Mouse (Mus musculus) CH12.LX (cell line): ENCODE results near the gene Nkapd1. TPM values are rescaled to one million over a fixed set of nuclear protein-coding genes. Genes with fewer than 3 reads are reported as not detected.

Experiments used
- DNase-seq: peaks from one replicate; pipeline ENCODE4 v3.0.0-alpha.2; 2013; ENCODE audit errors: extremely low read depth
- H3K27ac ChIP-seq: 2 replicates; pipeline ENCODE4 v1.5.1; 2012; ENCODE audit warnings: low read depth, mild to moderate bottlenecking, control low read depth, moderate library complexity; ENCODE audit not compliant: insufficient read depth
- H3K27me3 ChIP-seq: replicated peaks from 2 replicates; pipeline ENCODE3; 2012; ENCODE audit warnings: inconsistent platforms
- H3K36me3 ChIP-seq, 2 experiments: replicated peaks in 1 of 2; 2 replicates each; pipeline versions ENCODE3 to v1.6.1; 2012; ENCODE audit warnings: inconsistent platforms in 1 of 2, low read length in 1 of 2, mild to moderate bottlenecking in 1 of 2, mixed read lengths in 1 of 2, moderate library complexity in 1 of 2; ENCODE audit not compliant: control insufficient read depth in 1 of 2, insufficient read depth in 1 of 2
- H3K4me1 ChIP-seq, 2 experiments: 2 replicates each; pipeline ENCODE4 v1.6.1; 2012; ENCODE audit warnings: inconsistent platforms in 1 of 2, moderate library complexity in 1 of 2; ENCODE audit not compliant: insufficient read depth in 2 of 2, control insufficient read depth in 1 of 2
- H3K4me2 ChIP-seq: 2 replicates; pipeline ENCODE4 v1.6.1; 2012; ENCODE audit warnings: low read depth, mild to moderate bottlenecking, control low read depth; ENCODE audit not compliant: poor library complexity, insufficient read depth, severe bottlenecking
- H3K4me3 ChIP-seq, 3 experiments: fragments of 150-350 bp in 1 of 3; sonication (generic) in 1 of 3; replicated peaks in 1 of 3; 2 replicates each; pipeline versions ENCODE3 to v1.5.1; 2011 to 2012; ENCODE audit warnings: low read depth in 2 of 3, low read length in 2 of 3, mild to moderate bottlenecking in 2 of 3, moderate library complexity in 2 of 3, control low read depth in 1 of 3, improper control_type of control experiment in 1 of 3, inconsistent platforms in 1 of 3, mixed read lengths in 1 of 3; ENCODE audit not compliant: poor library complexity in 1 of 3
- H3K79me2 ChIP-seq: replicated peaks from 2 replicates; pipeline ENCODE4 v1.6.1; 2012; ENCODE audit warnings: mild to moderate bottlenecking, moderate library complexity; ENCODE audit not compliant: control insufficient read depth, poor library complexity, insufficient read depth, severe bottlenecking; ENCODE audit errors: extremely low read depth
- H3K9ac ChIP-seq: 2 replicates; pipeline ENCODE4 v1.6.1; 2012; ENCODE audit warnings: low read depth, mild to moderate bottlenecking, control low read depth, moderate library complexity; ENCODE audit not compliant: insufficient read depth
- H3K9me3 ChIP-seq: replicated peaks from 2 replicates; pipeline ENCODE3; 2012; ENCODE audit warnings: low read length, inconsistent platforms, mixed read lengths
- BHLHE40 ChIP-seq: IDR thresholded peaks from 2 replicates; pipeline ENCODE4 v1.6.1; 2011; ENCODE audit warnings: mild to moderate bottlenecking, low read depth, low read length, improper control_type of control experiment
- CHD2 ChIP-seq: IDR thresholded peaks from 2 replicates; pipeline ENCODE4 v1.6.1; 2011; ENCODE audit warnings: low read length, improper control_type of control experiment
- GABPA ChIP-seq: IDR thresholded peaks from 2 replicates; pipeline ENCODE4 v1.6.1; 2012; ENCODE audit warnings: low read depth, low read length, improper control_type of control experiment, inconsistent platforms; ENCODE audit not compliant: insufficient replicate concordance
- IRF4 ChIP-seq: IDR thresholded peaks from 2 replicates; pipeline ENCODE4 v1.6.1; 2014; ENCODE audit warnings: low read depth, mild to moderate bottlenecking, inconsistent platforms, low read length, improper control_type of control experiment
- MAFK ChIP-seq: IDR thresholded peaks from 2 replicates; pipeline ENCODE4 v1.6.1; 2011; ENCODE audit warnings: low read length, improper control_type of control experiment; ENCODE audit not compliant: insufficient replicate concordance
- MAX ChIP-seq: IDR thresholded peaks from 2 replicates; pipeline ENCODE4 v1.6.1; 2011; ENCODE audit warnings: low read length, improper control_type of control experiment
- MXI1 ChIP-seq: IDR thresholded peaks from 2 replicates; pipeline ENCODE4 v1.6.1; 2011; ENCODE audit warnings: mild to moderate bottlenecking, low read depth, low read length, improper control_type of control experiment
- MYC ChIP-seq: IDR thresholded peaks from 2 replicates; pipeline ENCODE4 v1.6.1; 2011; ENCODE audit warnings: low read depth, mild to moderate bottlenecking, improper control_type of control experiment, low read length
- NRF1 ChIP-seq: IDR thresholded peaks from 2 replicates; pipeline ENCODE4 v1.6.1; 2014; ENCODE audit warnings: low read depth, mild to moderate bottlenecking, inconsistent platforms, low read length, improper control_type of control experiment, moderate library complexity
- SIN3A ChIP-seq: IDR thresholded peaks from 2 replicates; pipeline ENCODE4 v1.6.1; 2012; ENCODE audit warnings: low read length, improper control_type of control experiment, inconsistent platforms
- SMC3 ChIP-seq: IDR thresholded peaks from 2 replicates; pipeline ENCODE4 v1.6.1; 2011; ENCODE audit warnings: low read depth, low read length, improper control_type of control experiment
- TCF12 ChIP-seq: IDR thresholded peaks from 2 replicates; pipeline ENCODE4 v1.6.1; 2014; ENCODE audit warnings: low read depth, mild to moderate bottlenecking, inconsistent platforms, low read length, improper control_type of control experiment
- USF1 ChIP-seq: IDR thresholded peaks from 2 replicates; pipeline ENCODE4 v1.6.1; 2014; ENCODE audit warnings: low read depth, mild to moderate bottlenecking, inconsistent platforms, low read length, improper control_type of control experiment
- USF2 ChIP-seq: conservative IDR thresholded peaks from 2 replicates; pipeline ENCODE4 v1.6.1; 2011; ENCODE audit warnings: low read depth, low read length, improper control_type of control experiment
- ZC3H11A ChIP-seq: IDR thresholded peaks from 2 replicates; pipeline ENCODE4 v1.6.1; 2012; ENCODE audit warnings: low read depth, mild to moderate bottlenecking, inconsistent platforms, low read length, improper control_type of control experiment
- ZKSCAN1 ChIP-seq: IDR thresholded peaks from 2 replicates; pipeline ENCODE4 v1.6.1; 2012; ENCODE audit warnings: low read depth, inconsistent platforms, low read length, improper control_type of control experiment, borderline replicate concordance
- ZMIZ1 ChIP-seq: IDR thresholded peaks from 2 replicates; pipeline ENCODE4 v1.6.1; 2012; ENCODE audit warnings: low read depth, mild to moderate bottlenecking, inconsistent platforms, low read length, improper control_type of control experiment
- dilution Hi-C: fragments of 300-500 bp; cut with MboI; formaldehyde crosslinking; loops from 2 replicates; pipeline ENCODE4 v1.14.3; 2020; ENCODE audit warnings: low sequenced_read_pairs; ENCODE audit not compliant: extremely low pct_unique_long_range_greater_than_20kb, extremely low pct_ligation_motif_present
- in situ Hi-C: fragments of 300-500 bp; cut with MboI; formaldehyde crosslinking; loops from 3 replicates; pipeline ENCODE4 v1.14.3; 2019; ENCODE audit warnings: low sequenced_read_pairs, low pct_ligation_motif_present, low pct_unique_long_range_greater_than_20kb, mixed read lengths
- polyA plus RNA-seq: library from polyadenylated mRNA; unstranded; fragments of >175 nt; gene quantifications from 2 replicates; pipeline ENCODE4 v1.2.1, GENCODE M21; 2012; ENCODE audit warnings: low read depth; ENCODE audit not compliant: insufficient read length
- total RNA-seq, 2 experiments: library from RNA; depleted of rRNA; stranded (reverse); fragments of 300-350 nt in 1 of 2; fragments of >200 nt in 1 of 2; gene quantifications; 2 replicates each; pipeline ENCODE4 v1.2.3; 2012 to 2014

Gene Nkapd1
- total and polyA plus RNA-seq, 3 experiments: 10.0 to 36.7 (median 13.5) TPM

GRCm38 (mm10) chr9:50659392-50660217 is 42.3 kb upstream of the Nkapd1 start, which contains the start of gene Dlat (continued):
- TF ChIP-seq USF1: no peak
- peak; percentile 76 for TF ChIP-seq NRF1
- TF ChIP-seq MYC: no peak
- no peak; the same call in 1 of the 2 replicates for TF ChIP-seq GABPA
- TF ChIP-seq BHLHE40: peak; percentile 27; the same call in 1 of the 2 replicates
- TF ChIP-seq SIN3A: peak; percentile 38
- TF ChIP-seq CHD2: no peak
- TF ChIP-seq TCF12: peak; percentile 90
- peak; percentile 82; the same call in 1 of the 2 replicates for TF ChIP-seq MXI1

GRCm38 (mm10) chr9:50658941-50659388 is 41.7 kb upstream of the Nkapd1 start:
- in situ Hi-C loops: loop anchor here (5.0 kb wide), 1 partner anchor 37 kb away; no protein-coding TSS in a partner anchor
- H3K36me3 ChIP-seq: peaks cover 8 to 30% of the 10 kb centered on the region in 2 experiments
- dilution Hi-C loops: no loop called here

GRCm38 (mm10) chr9:50658391-50658790 is 41.1 kb upstream of the Nkapd1 start:
- Histone ChIP-seq H3K9me3 (no peaks in the 10 kb centered on the region), H3K27me3 (no peaks in the 10 kb centered on the region), H3K36me3 (peaks cover 13 to 36% of the 10 kb centered on the region in 2 experiments), H3K79me2 (peaks cover 7% of the 10 kb centered on the region; the same call in 1 of the 2 replicates), H3K27ac (no peak overlapping the region), H3K4me2 (peak overlapping the region; percentile 97), H3K4me3 (peak overlapping the region; percentile 80 to 95 (median 84)), H3K9ac (peak overlapping the region; percentile 88), H3K4me1 (peaks cover 2 to 16% of the 10 kb centered on the region in 2 experiments)
- dilution Hi-C loops: no loop called here
- in situ Hi-C loops: loop anchor here (5.0 kb wide), 1 partner anchor 36 kb away; no protein-coding TSS in a partner anchor
- TF ChIP-seq NRF1: no peak
- no peak for TF ChIP-seq IRF4
- TF ChIP-seq MAX: no peak
- TF ChIP-seq USF2: no peak
- TF ChIP-seq ZMIZ1: no peak
- TF ChIP-seq ZC3H11A: no peak
- TF ChIP-seq BHLHE40: no peak
- TF ChIP-seq SMC3: no peak
- TF ChIP-seq ZKSCAN1: no peak
- peak; percentile 53 for DNase-seq

More at GRCm38 (mm10) chr9:50658941-50659388, 41.7 kb upstream of the Nkapd1 start:
- Histone ChIP-seq H3K4me3 (peak overlapping the region; percentile 80 to 95 (median 84)), H3K27me3 (no peaks in the 10 kb centered on the region), H3K4me2 (peak overlapping the region; percentile 97), H3K9ac (peak overlapping the region; percentile 88), H3K79me2 (peaks cover 7% of the 10 kb centered on the region; the same call in 1 of the 2 replicates), H3K4me1 (peaks cover 2 to 16% of the 10 kb centered on the region in 2 experiments), H3K9me3 (no peaks in the 10 kb centered on the region), H3K27ac (no peak overlapping the region)
- no peak for TF ChIP-seq MAFK
- peak; percentile 15 for DNase-seq
